Mouse (Mus musculus) liver, adult 2 months (tissue): ENCODE measurements around the gene Lin7b. TPM values are rescaled to one million over a fixed set of nuclear protein-coding genes. Genes with fewer than 3 reads are reported as not detected.

Experiments
- DNase-seq: peaks from one replicate; pipeline ENCODE4 v3.0.0-alpha.2; 2011; ENCODE audit warnings: low read depth, low spot score; ENCODE audit errors: extremely low read depth
- H3K27ac ChIP-seq: fragments of 200-500 bp; replicated peaks from 2 replicates; pipeline ENCODE4 v1.5.1; 2012; ENCODE audit warnings: low read depth, mild to moderate bottlenecking, control low read depth, inconsistent platforms, low read length; ENCODE audit not compliant: insufficient read depth
- H3K27me3 ChIP-seq: fragments of 200-500 bp; 2 replicates; pipeline ENCODE4 v1.6.1; 2012; ENCODE audit warnings: mild to moderate bottlenecking, moderate library complexity, low read length, inconsistent platforms; ENCODE audit not compliant: control insufficient read depth, insufficient read depth
- H3K36me3 ChIP-seq: fragments of 200-500 bp; 2 replicates; pipeline ENCODE4 v1.6.1; 2012; ENCODE audit warnings: low read length, inconsistent platforms; ENCODE audit not compliant: control insufficient read depth, insufficient read depth
- H3K4me1 ChIP-seq: fragments of 200-500 bp; 2 replicates; pipeline ENCODE4 v1.6.1; 2011; ENCODE audit warnings: low read length; ENCODE audit not compliant: control insufficient read depth, insufficient read depth
- H3K4me3 ChIP-seq: fragments of 200-500 bp; 2 replicates; pipeline ENCODE4 v1.5.1; 2011; ENCODE audit warnings: low read depth, mild to moderate bottlenecking, control low read depth, low read length, moderate library complexity; ENCODE audit not compliant: insufficient read depth
- H3K79me2 ChIP-seq: fragments of 200-500 bp; 2 replicates; pipeline ENCODE4 v1.6.1; 2012; ENCODE audit warnings: inconsistent platforms, mild to moderate bottlenecking, low read length, moderate library complexity; ENCODE audit not compliant: control insufficient read depth, insufficient read depth
- H3K9ac ChIP-seq: fragments of 200-500 bp; 2 replicates; pipeline ENCODE4 v1.6.1; 2012; ENCODE audit warnings: low read depth, mild to moderate bottlenecking, control low read depth, inconsistent platforms, low read length
- CTCF ChIP-seq: fragments of 200-500 bp; IDR thresholded peaks from 2 replicates; pipeline ENCODE4 v1.5.1; 2011; ENCODE audit warnings: low read depth, low read length, control low read depth
- POLR2A ChIP-seq: fragments of 200-500 bp; IDR thresholded peaks from 2 replicates; pipeline ENCODE4 v1.6.1; 2011; ENCODE audit warnings: low read length, control low read depth; ENCODE audit not compliant: insufficient read depth; ENCODE audit errors: extremely low read depth
- WGBS: fragments of 180-500 bp; shearing (Covaris S2); methylation state at CpG from one replicate; pipeline ENCODE4 v1.1.7; 2018; 5-methylcytosine and 5-hydroxymethylcytosine counted together
- polyA plus RNA-seq: library from polyadenylated mRNA; depleted of rRNA; stranded (reverse); fragments of >200 nt; gene quantifications from 2 replicates; pipeline ENCODE4 v1.2.3, GENCODE M21; 2012
- total RNA-seq: library from RNA; depleted of rRNA; stranded (reverse); fragments of >200 nt; gene quantifications from 2 replicates; pipeline ENCODE4 v1.2.3, GENCODE M21; 2014

Gene Lin7b
- total and polyA plus RNA-seq, 2 experiments = not detected

- no peak for DNase-seq
- Histone ChIP-seq H3K79me2 (no peaks in the 10 kb centered on the region), H3K4me3 (no peak overlapping the region), H3K36me3 (no peaks in the 10 kb centered on the region), H3K4me1 (no peaks in the 10 kb centered on the region; the same call in 1 of the 2 replicates), H3K27ac (no peak overlapping the region), H3K27me3 (peaks cover 10% of the 10 kb centered on the region; the same call in 1 of the 2 replicates), H3K9ac (no peak overlapping the region)
- WGBS = 71% methylated on average over 3 of the region's 3 CpGs
- no peak for TF ChIP-seq POLR2A
- TF ChIP-seq CTCF = no peak
Measured at GRCm38 (mm10) chr7:45334605-45335004, 35.8 kb downstream of the Lin7b start.

DNA sequence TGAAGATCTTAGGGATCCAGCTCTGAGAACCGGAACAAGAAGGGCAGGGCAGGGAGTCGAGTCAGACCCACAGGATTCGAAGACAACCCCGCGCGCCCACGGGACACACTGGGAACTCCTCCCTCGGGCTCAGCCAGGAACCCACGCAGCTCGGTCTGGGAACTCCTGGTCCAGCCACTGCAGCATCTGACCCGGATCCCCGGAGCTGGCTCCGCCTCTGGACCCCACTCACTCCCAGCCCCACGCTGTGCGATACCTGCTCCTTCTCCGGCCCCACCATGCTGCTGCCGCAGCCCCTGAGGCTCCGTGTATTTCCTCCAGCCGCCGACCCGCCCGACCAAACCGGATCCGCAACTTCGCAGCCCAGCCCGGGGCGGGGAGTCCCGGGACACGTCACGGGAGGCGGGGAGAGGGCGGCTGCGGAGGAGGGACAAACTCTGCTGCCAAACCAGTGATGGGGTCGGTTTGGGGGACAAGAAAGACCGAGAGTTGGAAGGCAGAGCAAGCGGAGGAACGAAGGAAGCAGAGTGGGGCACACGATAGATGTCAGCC lies 36.9 kb downstream of the Lin7b start, which contains the start of gene Trpm4:
Gene Trpm4 (minus strand): TSS at position 350 of the 552 bp plus-strand sequence.
- H3K27me3 ChIP-seq = peaks cover 4% of the 10 kb centered on the region; the same call in 1 of the 2 replicates
- H3K4me1 ChIP-seq = no peaks in the 10 kb centered on the region; the same call in 1 of the 2 replicates
- peak within 1 kb of the TSS; percentile 72 for H3K9ac ChIP-seq
- no peaks in the 10 kb centered on the region for H3K79me2 ChIP-seq
- peak within 1 kb of the TSS; percentile 69 for H3K4me3 ChIP-seq
- no peaks in the 10 kb centered on the region for H3K36me3 ChIP-seq
- 0 out of 2 replicates have a peak, but pooled peaks have one; percentile 17 for TF ChIP-seq POLR2A
- no peak for TF ChIP-seq CTCF
- WGBS = 2% methylated on average over 38 of the region's 38 CpGs
- H3K27ac ChIP-seq = no peak within 1 kb of the TSS
- DNase-seq = no peak

DNA sequence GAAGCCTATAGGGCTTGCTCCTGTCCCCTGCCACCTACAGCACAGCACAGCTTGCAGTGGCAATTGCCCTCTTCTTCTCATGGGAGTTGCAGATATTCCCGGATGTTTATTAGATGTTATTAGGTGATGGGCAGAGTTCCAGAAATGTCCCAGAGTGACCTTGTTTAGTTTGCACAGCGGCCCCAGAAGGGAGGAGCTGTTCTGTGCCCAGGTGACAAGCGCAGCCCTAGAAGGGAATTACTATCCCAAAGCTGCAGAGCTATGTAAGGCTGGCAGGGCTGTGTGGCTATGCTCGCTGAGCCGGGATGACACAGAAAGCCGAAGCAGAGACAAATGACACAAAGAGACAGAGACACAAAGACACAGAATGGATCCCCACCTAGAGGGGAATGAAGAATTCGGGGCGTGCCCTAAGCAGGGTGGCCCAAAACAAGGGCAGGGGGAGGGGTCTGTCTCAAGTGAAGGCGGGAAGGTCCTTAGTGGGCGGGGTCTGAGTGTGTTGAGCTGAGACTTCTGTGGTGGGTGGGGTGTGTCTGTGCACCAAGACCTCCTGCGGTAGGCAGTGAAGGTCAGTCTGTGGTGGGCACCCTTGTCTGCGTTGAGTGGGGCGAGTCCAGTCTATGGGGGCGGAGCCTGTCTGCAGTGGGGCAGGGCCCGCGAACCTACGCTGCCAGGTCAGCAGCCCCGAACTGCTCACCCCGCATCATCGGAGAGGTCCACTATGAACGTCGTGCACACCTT lies 37.5 kb downstream of the Lin7b start:
- DNase-seq = peak; percentile 20
- no peaks in the 10 kb centered on the region for H3K27me3 ChIP-seq
- no peaks in the 10 kb centered on the region; the same call in 1 of the 2 replicates for H3K4me1 ChIP-seq
- 3% methylated on average over 22 of the region's 22 CpGs for WGBS
- H3K36me3 ChIP-seq = no peaks in the 10 kb centered on the region
- no peaks in the 10 kb centered on the region for H3K79me2 ChIP-seq
- peak overlapping the region; percentile 69 for H3K4me3 ChIP-seq
- peak overlapping the region; percentile 72 for H3K9ac ChIP-seq
- no peak for TF ChIP-seq CTCF
- TF ChIP-seq POLR2A = no peak
- H3K27ac ChIP-seq = no peak overlapping the region

DNA sequence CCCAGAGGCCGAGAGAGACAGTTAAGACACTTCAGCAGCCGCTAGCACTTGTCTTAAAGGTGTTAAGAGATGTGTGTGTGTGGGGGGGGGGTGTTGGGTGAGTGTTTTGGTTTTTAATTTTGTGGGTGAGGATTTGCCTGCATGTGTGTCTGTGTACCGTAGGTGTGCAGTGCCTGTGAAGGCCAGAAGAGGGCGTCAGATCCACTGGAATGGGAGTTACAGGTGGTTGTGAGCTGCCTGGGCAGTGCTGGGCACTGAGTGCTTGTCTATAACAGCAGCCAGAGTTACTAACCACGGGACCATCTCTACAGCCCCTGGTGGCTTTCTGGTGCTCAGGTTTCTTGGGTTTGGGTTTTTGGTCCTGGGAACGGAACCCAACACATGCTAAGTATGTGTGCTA lies 38.9 kb downstream of the Lin7b start:
- H3K27me3 ChIP-seq = no peaks in the 10 kb centered on the region
- H3K9ac ChIP-seq = no peak overlapping the region
- DNase-seq = no peak
- no peak for TF ChIP-seq POLR2A
- peak; percentile 23; the same call in 1 of the 2 replicates for TF ChIP-seq CTCF
- no peaks in the 10 kb centered on the region for H3K36me3 ChIP-seq
- H3K27ac ChIP-seq = no peak overlapping the region
- no peaks in the 10 kb centered on the region; the same call in 1 of the 2 replicates for H3K4me1 ChIP-seq
- H3K79me2 ChIP-seq = no peaks in the 10 kb centered on the region
- 90% methylated on average over 6 of the region's 6 CpGs for WGBS
- H3K4me3 ChIP-seq = no peak overlapping the region

- 92% methylated on average over 13 of the region's 13 CpGs for WGBS
- H3K4me3 ChIP-seq = no peak overlapping the region
- H3K27me3 ChIP-seq = no peaks in the 10 kb centered on the region
- H3K9ac ChIP-seq = no peak overlapping the region
- no peak overlapping the region for H3K27ac ChIP-seq
- H3K79me2 ChIP-seq = no peaks in the 10 kb centered on the region
- H3K4me1 ChIP-seq = no peaks in the 10 kb centered on the region; the same call in 1 of the 2 replicates
- TF ChIP-seq CTCF (no peak), POLR2A (no peak)
- no peak for DNase-seq
- no peaks in the 10 kb centered on the region for H3K36me3 ChIP-seq
Measured at GRCm38 (mm10) chr7:45328841-45329475, 41.4 kb downstream of the Lin7b start.
